Mouse (Mus musculus): ENCODE data around the gene Tiprl.

Gene Tiprl

GRCm38 (mm10) chr1:165201445-165202012 is 35.3 kb downstream of the Tiprl start:
- no peak for DNase-seq (ENCODE audit: low spot score in 2 of 2)

- DNase-seq (ENCODE audit: low spot score in 2 of 2), result no peak
These were observed 36.0 kb downstream of the Tiprl start for GRCm38 (mm10) chr1:165200748-165201147.

GRCm38 (mm10) chr1:165199639-165200038 is 37.2 kb downstream of the Tiprl start:
- no peak for DNase-seq (ENCODE audit: low spot score in 2 of 2)

GRCm38 (mm10) chr1:165198951-165199350 is 37.8 kb downstream of the Tiprl start:
- DNase-seq (ENCODE audit: low spot score in 2 of 2), result no peak

- no peak for DNase-seq (ENCODE audit: low spot score in 2 of 2)
These were observed 38.9 kb downstream of the Tiprl start for GRCm38 (mm10) chr1:165197875-165198274.

GRCm38 (mm10) chr1:165195396-165195960 is 41.3 kb downstream of the Tiprl start:
- DNase-seq (ENCODE audit: low spot score in 2 of 2), result no peak

- DNase-seq (ENCODE audit: low spot score in 2 of 2), result no peak
These were observed 42.2 kb downstream of the Tiprl start for GRCm38 (mm10) chr1:165194662-165195013.

GRCm38 (mm10) chr1:165193880-165194661 is 42.7 kb downstream of the Tiprl start, which contains the start of gene Sft2d2:
Gene Sft2d2, minus strand, starts transcription at chr1:165194438.
- peak; percentile 82 to 83 for DNase-seq (ENCODE audit: low spot score in 2 of 2)

GRCm38 (mm10) chr1:165193426-165193825 is 43.4 kb downstream of the Tiprl start:
- DNase-seq (ENCODE audit: low spot score in 2 of 2), result no peak

GRCm38 (mm10) chr1:165192714-165193264 is 44.0 kb downstream of the Tiprl start:
- no peak for DNase-seq (ENCODE audit: low spot score in 2 of 2)

- no peak for DNase-seq (ENCODE audit: low spot score in 2 of 2)
These were observed 44.7 kb downstream of the Tiprl start for GRCm38 (mm10) chr1:165192102-165192501.

GRCm38 (mm10) chr1:165191611-165192010 is 45.2 kb downstream of the Tiprl start:
- DNase-seq (ENCODE audit: low spot score in 2 of 2), result no peak

- DNase-seq (ENCODE audit: low spot score in 2 of 2), result no peak
These were observed 46.1 kb downstream of the Tiprl start for GRCm38 (mm10) chr1:165190571-165191273.

- no peak for DNase-seq (ENCODE audit: low spot score in 2 of 2)
These were observed 46.7 kb downstream of the Tiprl start for GRCm38 (mm10) chr1:165190068-165190467.

GRCm38 (mm10) chr1:165188806-165189580 is 47.8 kb downstream of the Tiprl start:
- no peak for DNase-seq (ENCODE audit: low spot score in 2 of 2)

GRCm38 (mm10) chr1:165187357-165187756 is 49.4 kb downstream of the Tiprl start:
- DNase-seq (ENCODE audit: low spot score in 2 of 2), result peak in 1 of 2 experiments; percentile 34

GRCm38 (mm10) chr1:165186491-165186890 is 50.3 kb downstream of the Tiprl start:
- no peak for DNase-seq (ENCODE audit: low spot score in 2 of 2)

GRCm38 (mm10) chr1:165185116-165185515 is 51.7 kb downstream of the Tiprl start:
- DNase-seq (ENCODE audit: low spot score in 2 of 2), result no peak

GRCm38 (mm10) chr1:165184178-165184577 is 52.6 kb downstream of the Tiprl start:
- DNase-seq (ENCODE audit: low spot score in 2 of 2), result no peak

GRCm38 (mm10) chr1:165183400-165183799 is 53.4 kb downstream of the Tiprl start:
- DNase-seq (ENCODE audit: low spot score in 2 of 2), result no peak

- no peak for DNase-seq (ENCODE audit: low spot score in 2 of 2)
These were observed 57.5 kb downstream of the Tiprl start for GRCm38 (mm10) chr1:165179321-165179720.

Data from right cerebral cortex, postnatal 10 days (tissue).